Mouse (Mus musculus) cerebral cortex, adult 2 months (tissue): ENCODE results near the gene Ogdh.

Experiments
- WGBS: fragments of 180-500 bp; shearing (Covaris S2); methylation state at CpG from one replicate; pipeline ENCODE4 v1.1.7; 2018; 5-methylcytosine and 5-hydroxymethylcytosine counted together

Ogdh gene

DNA sequence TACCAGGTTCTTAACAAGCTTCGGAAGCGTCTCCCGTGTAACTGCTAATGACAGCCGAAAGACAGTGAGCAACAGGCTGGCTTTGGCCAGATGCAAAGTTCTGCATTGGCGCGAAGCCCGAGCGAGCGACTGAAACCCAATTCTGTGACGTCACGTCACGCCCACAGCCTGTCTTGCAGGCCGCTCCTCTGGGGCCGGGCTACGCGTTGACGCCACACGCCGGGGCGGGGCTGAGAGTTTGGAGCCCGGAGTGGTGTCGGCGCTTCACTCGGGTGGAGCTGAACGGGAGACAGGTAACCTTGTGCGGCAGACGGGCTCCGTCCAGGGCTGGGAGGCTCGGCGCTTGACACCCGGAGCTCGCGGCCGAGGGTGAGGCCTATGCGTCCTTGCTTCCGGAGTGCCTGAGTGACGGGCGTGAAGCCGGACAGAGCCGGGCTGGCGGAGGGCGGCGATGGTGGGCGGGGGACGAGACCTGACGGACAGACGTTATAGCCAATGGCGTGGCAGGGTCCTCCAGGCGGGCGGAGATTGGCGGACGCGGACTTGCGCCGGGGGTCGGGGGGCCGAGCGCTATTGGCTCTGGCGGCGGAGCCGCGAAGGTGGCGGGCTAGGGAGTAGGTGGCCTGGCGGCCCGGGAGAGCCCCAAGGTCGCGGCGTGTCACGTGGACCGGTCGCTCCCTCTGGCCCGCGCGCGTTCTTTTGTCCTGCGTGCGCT is at the start of gene Ogdh:
Gene Ogdh, plus strand, starts transcription at position 233 of the 715 bp plus-strand sequence.
- under 1% methylated on average over 77 of the region's 77 CpGs for WGBS

GRCm38 (mm10) chr11:6244707-6245106 is 46.7 kb upstream of the Ogdh start:
- 60% methylated on average over 19 of the region's 19 CpGs for WGBS

DNA sequence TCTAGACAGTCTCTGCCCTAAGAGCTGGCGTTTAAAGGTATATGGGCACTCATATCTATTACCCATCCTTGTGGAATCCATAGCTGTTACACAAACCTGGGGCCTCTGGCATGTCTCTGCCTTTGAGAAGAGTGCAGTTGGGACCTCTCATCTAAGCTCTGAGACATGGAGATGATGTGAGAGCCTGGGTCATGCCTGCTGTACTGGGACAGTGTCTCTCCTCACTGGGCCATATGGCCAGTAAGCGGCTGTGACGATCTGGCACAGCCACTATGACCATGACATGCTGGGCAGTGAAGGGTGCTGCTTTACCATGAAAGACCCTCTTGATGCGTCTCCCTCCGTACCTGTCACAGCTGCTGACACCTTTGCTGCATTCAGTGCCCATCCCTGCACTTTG is 39.2 kb upstream of the Ogdh start:
- 89% methylated on average over 5 of the region's 5 CpGs for WGBS

GRCm38 (mm10) chr11:6252824-6253223 is 38.6 kb upstream of the Ogdh start:
- 92% methylated on average over 4 of the region's 4 CpGs for WGBS

DNA sequence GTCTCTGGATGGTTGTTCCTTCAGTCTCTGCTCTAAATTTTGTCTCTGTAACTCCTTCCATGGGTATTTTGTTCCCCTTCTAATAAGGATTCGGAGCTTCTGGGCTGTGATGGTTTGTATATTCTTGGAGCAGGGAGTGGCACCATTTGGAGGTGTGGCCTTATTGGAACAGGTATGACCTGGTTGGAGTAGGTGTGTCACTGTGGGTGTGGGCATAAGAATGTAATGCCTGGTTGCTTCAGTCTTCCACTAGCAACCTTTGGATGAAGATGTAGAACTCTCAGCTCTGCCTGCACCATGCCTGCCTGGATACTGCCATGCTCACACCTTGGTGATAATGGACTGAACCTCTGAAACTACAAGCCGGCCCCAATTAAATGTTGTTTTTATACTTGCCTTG is 36.8 kb upstream of the Ogdh start:
- WGBS: 96% methylated on average over 2 of the region's 2 CpGs

GRCm38 (mm10) chr11:6256490-6257072 is 34.9 kb upstream of the Ogdh start:
- WGBS: 75% methylated on average over 6 of the region's 6 CpGs

DNA sequence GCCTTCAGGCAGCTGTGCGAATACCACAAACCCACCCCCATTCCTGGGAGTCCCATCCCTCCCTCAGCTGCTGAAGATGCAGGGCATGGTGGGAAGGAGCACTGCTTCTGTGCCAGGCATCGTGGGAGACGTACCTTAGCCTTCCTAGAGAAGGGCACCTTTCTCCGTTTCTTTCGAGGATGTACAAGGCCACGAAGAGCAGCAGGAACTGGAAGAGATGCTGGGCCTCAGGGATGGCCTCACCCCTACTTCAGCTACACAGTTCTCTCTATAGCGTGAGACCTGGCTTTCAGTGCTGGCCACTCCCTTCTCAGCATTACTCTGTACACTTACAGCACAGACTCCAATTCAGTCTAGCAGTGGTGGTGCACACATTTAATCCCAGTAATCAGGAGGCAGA is 32.0 kb upstream of the Ogdh start:
- WGBS: 89% methylated on average over 7 of the region's 7 CpGs

DNA sequence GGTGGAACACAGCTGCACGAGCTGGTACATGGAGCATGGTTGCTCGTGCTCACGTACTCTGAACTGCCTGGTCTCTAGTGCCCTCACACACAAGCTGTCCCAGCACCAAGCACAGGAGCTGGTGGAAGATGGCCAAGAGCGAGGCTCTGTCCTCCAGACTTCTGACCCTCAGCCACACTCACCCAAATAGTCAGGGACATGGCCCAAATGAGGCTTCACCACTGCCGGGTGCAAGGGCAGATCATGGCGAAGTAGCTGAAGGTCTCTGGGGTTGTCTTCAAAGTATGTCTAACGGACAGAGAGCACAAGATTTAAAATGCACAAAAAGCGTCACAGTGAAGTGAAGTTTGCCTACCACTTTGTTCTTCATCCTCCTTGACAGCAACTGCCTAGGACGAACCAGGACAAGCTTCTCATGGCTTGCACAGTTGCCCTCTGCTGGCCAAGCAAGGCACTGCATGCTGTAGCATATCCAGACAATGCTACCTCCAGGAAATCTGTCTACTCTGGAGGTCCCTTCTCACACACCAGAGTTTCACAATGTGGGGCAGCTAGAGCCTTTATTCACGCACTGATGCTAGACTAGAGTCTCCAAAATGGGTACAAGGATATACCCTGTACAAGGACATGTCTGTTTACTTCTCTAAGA is 29.9 kb upstream of the Ogdh start:
- WGBS: 71% methylated on average over 10 of the region's 10 CpGs

DNA sequence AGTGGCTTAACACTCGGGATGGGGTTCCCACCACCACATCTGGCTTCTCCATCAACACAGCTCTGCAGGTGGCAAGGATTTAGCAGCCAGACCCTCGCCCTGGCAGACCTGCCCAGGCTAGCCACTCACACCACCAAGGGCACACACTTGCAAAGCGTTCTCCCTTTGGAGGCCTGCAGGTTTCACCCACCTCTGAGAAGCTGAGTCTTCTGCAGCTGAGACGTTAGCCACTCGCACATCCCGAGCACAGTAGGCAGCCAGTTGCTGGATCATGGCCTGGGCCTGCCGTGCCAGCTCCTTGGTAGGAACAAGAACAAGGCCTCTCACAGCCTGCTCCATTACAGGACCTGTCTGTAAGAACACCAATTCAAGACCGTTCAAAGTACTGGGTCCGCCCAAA is 24.8 kb upstream of the Ogdh start:
- WGBS: 61% methylated on average over 9 of the region's 9 CpGs

GRCm38 (mm10) chr11:6267320-6268254 is 23.8 kb upstream of the Ogdh start, which contains the start of gene Ddx56:
Gene Ddx56 (minus strand): TSS chr11:6267772.
- WGBS: 1% methylated on average over 50 of the region's 50 CpGs

GRCm38 (mm10) chr11:6273607-6274006 is 17.8 kb upstream of the Ogdh start:
- WGBS: 17% methylated on average over 11 of the region's 11 CpGs

- 1% methylated on average over 39 of the region's 39 CpGs for WGBS
Measured at GRCm38 (mm10) chr11:6274387-6275093, 16.9 kb upstream of the Ogdh start, which contains the start of gene Tmed4. Gene Tmed4 (minus strand): TSS chr11:6274870.

- WGBS: 18% methylated on average over 7 of the region's 7 CpGs
Measured at GRCm38 (mm10) chr11:6275094-6275484, 16.3 kb upstream of the Ogdh start.

- WGBS: 79% methylated on average over 3 of the region's 3 CpGs
Measured at GRCm38 (mm10) chr11:6276466-6276865, 15.0 kb upstream of the Ogdh start.

GRCm38 (mm10) chr11:6282940-6283339 is 8.5 kb upstream of the Ogdh start:
- WGBS: 36% methylated on average over 3 of the region's 3 CpGs

DNA sequence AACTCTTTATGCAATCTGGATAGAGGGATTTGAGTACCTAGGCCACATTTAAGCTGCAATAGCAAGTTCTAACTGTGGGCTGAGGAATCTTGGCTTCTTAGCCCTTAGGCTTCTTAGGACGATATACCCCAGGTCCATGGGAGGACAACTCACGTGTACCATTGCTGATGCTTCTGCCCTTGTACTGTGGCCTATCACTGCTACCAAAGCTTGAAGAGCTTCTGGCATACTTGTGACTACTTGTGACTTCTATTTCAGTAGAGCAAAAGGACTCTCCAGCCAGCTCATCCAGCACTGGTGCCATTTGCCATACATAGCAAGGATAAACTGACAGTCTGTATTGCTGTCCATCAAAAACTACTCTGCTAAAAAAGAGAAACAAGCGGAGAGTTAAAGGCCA is 1.3 kb upstream of the Ogdh start:
- WGBS: 96% methylated on average over 3 of the region's 3 CpGs

DNA sequence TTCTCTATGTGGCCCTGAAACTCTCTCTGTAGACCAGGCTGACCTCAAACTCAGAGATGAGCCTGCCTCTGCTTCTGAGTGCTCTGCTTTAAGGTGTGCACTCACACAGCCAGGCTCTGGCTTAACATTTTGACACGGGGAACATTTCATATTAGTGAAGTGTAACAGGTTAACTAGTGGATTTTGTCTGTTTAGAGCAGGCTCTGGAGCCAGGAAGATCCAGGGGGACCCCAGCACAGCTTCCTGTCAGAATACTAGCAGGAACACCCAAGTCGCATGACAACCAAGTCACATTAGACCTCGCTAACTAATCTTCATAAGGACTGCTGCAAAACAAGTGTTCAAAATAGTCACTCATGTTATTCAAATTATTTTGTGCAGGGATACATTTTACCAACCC is 550 bp upstream of the Ogdh start:
- WGBS: 22% methylated on average over 3 of the region's 3 CpGs

GRCm38 (mm10) chr11:6292116-6292987 is 919 bp downstream of the Ogdh start:
- 16% methylated on average over 33 of the region's 33 CpGs for WGBS

GRCm38 (mm10) chr11:6292988-6293349 is 1.5 kb downstream of the Ogdh start:
- WGBS: 88% methylated on average over 4 of the region's 4 CpGs

DNA sequence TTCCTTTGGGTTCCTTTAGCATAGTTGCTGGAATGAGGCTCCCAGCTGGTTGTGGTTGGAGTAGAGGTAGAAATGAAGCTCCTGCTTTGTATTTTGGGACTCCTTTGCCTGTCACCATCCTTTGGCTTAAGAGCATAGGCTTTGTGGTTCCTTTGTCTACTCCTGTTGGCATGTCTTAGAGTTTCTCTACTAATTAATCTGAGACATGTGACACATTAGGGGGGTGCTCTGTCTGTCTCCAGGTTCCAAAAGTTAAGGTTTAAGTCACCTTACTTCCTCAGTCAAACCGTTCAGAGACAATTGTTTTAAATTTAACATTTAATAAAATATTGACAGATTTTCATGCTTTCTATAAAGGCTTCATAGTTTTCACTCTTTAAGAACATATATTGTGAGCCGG is 2.2 kb downstream of the Ogdh start:
- 89% methylated on average over 2 of the region's 2 CpGs for WGBS
